Mouse (Mus musculus) midbrain, embryonic 12.5 days (tissue): ENCODE data around the gene Plekhg5. TPM values are rescaled to one million over a fixed set of nuclear protein-coding genes. Genes with fewer than 3 reads are reported as not detected.
A peak's percentile ranks its signal among the peaks of the same experiment; 100 is the strongest.

Experiments used
- ATAC-seq: fragments of 200-750 bp; cut with Nextera tagmentation; 2 replicates; pipeline ENCODE4 v1.8.0; 2017; ENCODE audit warnings: low read depth, moderate TSS enrichment, moderate library complexity; ENCODE audit not compliant: low FRiP score
- H3K27ac ChIP-seq: fragments of 300-500 bp; sonication (generic); replicated peaks from 2 replicates; pipeline ENCODE4 v1.5.1; 2016; ENCODE audit warnings: mild to moderate bottlenecking
- H3K27me3 ChIP-seq: fragments of 300-500 bp; sonication (generic); 2 replicates; pipeline ENCODE4 v1.6.1; 2016; ENCODE audit warnings: mild to moderate bottlenecking
- H3K36me3 ChIP-seq: fragments of 300-500 bp; sonication (generic); 2 replicates; pipeline ENCODE4 v1.6.1; 2016
- H3K4me1 ChIP-seq: fragments of 300-500 bp; sonication (generic); 2 replicates; pipeline ENCODE4 v1.6.1; 2016
- H3K4me2 ChIP-seq: fragments of 300-500 bp; sonication (generic); replicated peaks from 2 replicates; pipeline ENCODE4 v1.6.1; 2016; ENCODE audit warnings: mild to moderate bottlenecking, moderate library complexity
- H3K4me3 ChIP-seq: fragments of 300-500 bp; sonication (generic); 2 replicates; pipeline ENCODE4 v1.5.1; 2016; ENCODE audit warnings: mild to moderate bottlenecking
- H3K9ac ChIP-seq: fragments of 300-500 bp; sonication (generic); replicated peaks from 2 replicates; pipeline ENCODE4 v1.6.1; 2016; ENCODE audit warnings: mild to moderate bottlenecking, moderate library complexity
- H3K9me3 ChIP-seq: fragments of 300-500 bp; sonication (generic); 2 replicates; pipeline ENCODE4 v1.6.1; 2016; ENCODE audit warnings: mild to moderate bottlenecking
- WGBS: fragments of 180-500 bp; shearing (Covaris S2); methylation state at CpG from one replicate; pipeline ENCODE4 v1.1.7; 2016; 5-methylcytosine and 5-hydroxymethylcytosine counted together
- polyA plus RNA-seq: library from polyadenylated mRNA; unstranded; fragments of >200 nt; fragmentation: Nextera tagmentation; extraction: Ambion mirVana; gene quantifications from 2 replicates; pipeline ENCODE4 v1.2.1, GENCODE M21; 2016

Gene Plekhg5
- polyA plus RNA-seq, 1 experiment from 2014 or later, result 9.4 TPM

DNA sequence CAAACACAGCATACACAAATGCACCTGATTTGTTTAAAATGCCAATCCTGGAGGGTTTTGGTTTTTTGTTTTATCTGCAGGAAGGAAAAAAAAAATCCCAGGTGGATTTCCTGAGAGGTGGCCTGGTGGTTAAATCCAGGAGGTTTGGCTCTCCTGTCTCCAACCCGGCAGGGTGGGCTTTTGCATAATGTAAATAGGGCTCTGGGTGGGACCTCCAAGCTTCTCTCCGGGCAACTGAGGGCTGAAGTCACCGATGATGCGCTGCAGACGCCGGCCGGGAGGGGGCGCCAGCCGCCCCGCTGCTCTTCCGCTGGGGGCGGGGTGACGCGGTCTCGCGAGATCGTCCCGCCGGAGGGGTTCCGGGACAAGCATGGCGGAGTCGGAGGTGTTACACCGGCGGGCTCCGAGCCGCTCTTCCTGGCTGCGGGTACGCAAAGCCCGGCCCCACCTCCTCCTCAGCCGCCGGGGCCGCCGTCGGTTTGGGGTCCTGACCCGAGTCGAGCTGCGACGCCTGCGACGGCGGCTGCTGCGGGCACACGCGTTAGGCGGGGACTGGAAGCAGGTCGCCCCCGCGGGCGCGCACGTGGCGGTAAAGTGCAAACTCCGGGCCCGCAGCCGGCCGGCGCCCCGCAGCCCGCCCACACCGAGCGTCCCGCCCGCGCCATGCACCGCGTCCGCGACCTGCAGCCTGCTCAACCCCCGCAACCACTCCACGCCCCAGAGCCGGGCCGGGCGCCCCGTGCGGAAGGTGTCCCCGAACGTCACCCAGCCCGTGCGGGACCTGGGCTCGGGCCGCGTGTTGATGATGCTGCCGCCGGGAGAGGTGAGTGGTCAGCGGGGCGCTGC is 33.1 kb upstream of the Plekhg5 start, which contains the start of gene Nol9:
Nol9 (plus strand) TSS at position 337 of the 846 bp plus-strand sequence.
- no peaks in the 10 kb centered on the region for H3K27me3 ChIP-seq
- peak; percentile 92 for ATAC-seq
- peak within 1 kb of the TSS; percentile 30; the same call in 1 of the 2 replicates for H3K27ac ChIP-seq
- H3K4me3 ChIP-seq, result peak within 1 kb of the TSS; percentile 100
- peak within 1 kb of the TSS; percentile 95 for H3K9ac ChIP-seq
- peak within 1 kb of the TSS; percentile 87 for H3K4me2 ChIP-seq
- under 1% methylated on average over 75 of the region's 86 CpGs for WGBS
- H3K36me3 ChIP-seq, result peaks cover 33% of the 10 kb centered on the region
- peaks cover 11% of the 10 kb centered on the region for H3K4me1 ChIP-seq
- no peaks in the 10 kb centered on the region for H3K9me3 ChIP-seq

- H3K36me3 ChIP-seq, result peaks cover 40% of the 10 kb centered on the region
- no peak overlapping the region for H3K27ac ChIP-seq
- H3K27me3 ChIP-seq, result no peaks in the 10 kb centered on the region
- WGBS, result 5% methylated on average over 25 of the region's 25 CpGs
- peak; percentile 8; the same call in 1 of the 2 replicates for ATAC-seq
- H3K4me2 ChIP-seq, result peak overlapping the region; percentile 87
- peak overlapping the region; percentile 95 for H3K9ac ChIP-seq
- H3K9me3 ChIP-seq, result no peaks in the 10 kb centered on the region
- H3K4me1 ChIP-seq, result peaks cover 11% of the 10 kb centered on the region
- peak overlapping the region; percentile 100 for H3K4me3 ChIP-seq
These were observed 32.4 kb upstream of the Plekhg5 start for GRCm38 (mm10) chr4:152039831-152040310.

DNA sequence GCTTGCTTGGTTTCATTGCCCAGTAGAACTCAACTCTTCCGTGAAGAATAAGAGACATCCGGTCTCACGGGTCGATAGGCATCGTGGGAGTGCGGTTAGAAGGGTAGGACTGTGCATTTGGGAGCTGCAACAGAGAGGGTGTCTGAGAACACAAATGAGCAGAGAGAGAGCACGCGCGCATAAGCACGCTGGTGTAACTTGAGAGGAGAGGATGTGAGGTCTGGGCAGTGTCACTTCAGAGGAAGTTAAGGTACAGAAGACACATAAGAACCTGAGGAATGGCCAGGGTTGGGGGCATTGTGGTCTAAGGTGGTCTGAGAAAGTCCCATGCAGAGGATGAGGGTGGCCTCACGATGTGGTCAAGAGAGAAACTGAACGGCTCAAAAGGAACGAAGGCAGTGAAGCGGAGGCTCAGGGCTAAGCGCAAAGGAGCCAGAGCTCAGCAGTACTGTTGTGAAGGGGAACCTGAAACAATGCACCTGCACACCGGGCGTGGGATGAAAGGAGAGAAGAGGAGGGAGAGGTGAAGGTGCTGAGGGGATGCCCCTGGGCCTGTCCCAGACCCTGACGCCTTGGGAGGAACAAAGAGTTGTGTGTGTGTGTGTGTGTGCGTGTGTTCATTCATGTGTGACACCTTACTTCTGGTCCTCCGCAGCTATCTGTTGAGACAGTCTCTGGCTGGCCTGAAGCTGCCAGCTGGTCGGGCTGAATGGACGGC is 30.2 kb upstream of the Plekhg5 start:
- Histone ChIP-seq H3K4me1 (peaks cover 11% of the 10 kb centered on the region), H3K27ac (no peak overlapping the region), H3K9me3 (no peaks in the 10 kb centered on the region), H3K4me2 (no peak overlapping the region), H3K4me3 (no peak overlapping the region), H3K27me3 (no peaks in the 10 kb centered on the region), H3K36me3 (peaks cover 60% of the 10 kb centered on the region), H3K9ac (no peak overlapping the region)
- WGBS, result 96% methylated on average over 22 of the region's 22 CpGs
- ATAC-seq, result no peak

GRCm38 (mm10) chr4:152043171-152043570 is 29.1 kb upstream of the Plekhg5 start:
- Histone ChIP-seq H3K27me3 (no peaks in the 10 kb centered on the region), H3K4me2 (no peak overlapping the region), H3K9me3 (no peaks in the 10 kb centered on the region), H3K27ac (no peak overlapping the region), H3K36me3 (peaks cover 71% of the 10 kb centered on the region), H3K4me1 (peaks cover 11% of the 10 kb centered on the region), H3K4me3 (no peak overlapping the region), H3K9ac (no peak overlapping the region)
- WGBS, result 87% methylated on average over 3 of the region's 3 CpGs
- no peak for ATAC-seq

GRCm38 (mm10) chr4:152044609-152045008 is 27.7 kb upstream of the Plekhg5 start:
- peaks cover 82% of the 10 kb centered on the region for H3K36me3 ChIP-seq
- H3K9me3 ChIP-seq, result no peaks in the 10 kb centered on the region
- H3K4me2 ChIP-seq, result no peak overlapping the region
- no peak overlapping the region for H3K4me3 ChIP-seq
- H3K9ac ChIP-seq, result 0 out of 2 replicates have a peak overlapping the region, but pooled peaks have one; percentile 11
- H3K27me3 ChIP-seq, result no peaks in the 10 kb centered on the region
- ATAC-seq, result no peak
- H3K27ac ChIP-seq, result no peak overlapping the region
- WGBS, result 85% methylated on average over 6 of the region's 6 CpGs
- peaks cover 11% of the 10 kb centered on the region for H3K4me1 ChIP-seq

DNA sequence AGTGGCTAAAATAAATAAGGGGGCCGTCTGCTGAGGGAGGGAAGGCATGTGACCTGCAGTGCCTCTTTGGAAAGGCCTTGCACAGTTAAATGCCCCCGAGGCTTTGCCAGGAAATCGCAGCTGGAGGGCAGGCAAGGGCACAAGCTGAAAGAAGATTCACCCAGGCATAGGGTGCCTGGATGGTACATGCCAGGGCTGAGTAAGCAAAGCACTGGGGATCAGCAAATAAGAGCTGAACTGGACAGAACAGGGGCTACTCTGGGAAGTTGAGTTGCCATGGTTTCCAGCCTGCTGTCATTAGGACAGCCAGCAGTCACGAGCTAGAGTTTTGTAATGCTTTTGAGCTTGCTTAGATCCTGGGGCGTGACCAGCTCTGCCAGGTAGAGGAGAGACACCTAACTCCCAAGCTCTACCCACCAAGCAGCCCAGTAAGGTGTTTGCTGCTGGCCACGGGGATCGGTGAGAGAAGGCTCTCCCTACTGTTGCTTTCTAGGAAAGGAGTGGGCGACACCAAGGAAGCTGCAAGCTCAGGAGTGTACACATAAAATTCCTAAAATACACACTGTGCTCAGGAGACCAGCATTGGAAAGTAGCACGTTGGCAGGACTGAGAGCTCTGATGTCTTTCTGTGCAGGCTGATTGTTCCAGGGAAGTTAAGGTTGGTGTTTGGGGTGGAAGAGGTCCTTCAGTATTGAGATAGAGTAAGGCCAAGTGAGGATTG is 9.7 kb upstream of the Plekhg5 start:
- H3K4me1 ChIP-seq, result no peaks in the 10 kb centered on the region
- no peak overlapping the region for H3K27ac ChIP-seq
- peaks cover 33% of the 10 kb centered on the region for H3K36me3 ChIP-seq
- ATAC-seq, result no peak
- WGBS, result 78% methylated on average over 9 of the region's 9 CpGs
- no peaks in the 10 kb centered on the region for H3K9me3 ChIP-seq
- H3K27me3 ChIP-seq, result no peaks in the 10 kb centered on the region
- no peak overlapping the region for H3K4me3 ChIP-seq
- H3K4me2 ChIP-seq, result no peak overlapping the region
- no peak overlapping the region for H3K9ac ChIP-seq

DNA sequence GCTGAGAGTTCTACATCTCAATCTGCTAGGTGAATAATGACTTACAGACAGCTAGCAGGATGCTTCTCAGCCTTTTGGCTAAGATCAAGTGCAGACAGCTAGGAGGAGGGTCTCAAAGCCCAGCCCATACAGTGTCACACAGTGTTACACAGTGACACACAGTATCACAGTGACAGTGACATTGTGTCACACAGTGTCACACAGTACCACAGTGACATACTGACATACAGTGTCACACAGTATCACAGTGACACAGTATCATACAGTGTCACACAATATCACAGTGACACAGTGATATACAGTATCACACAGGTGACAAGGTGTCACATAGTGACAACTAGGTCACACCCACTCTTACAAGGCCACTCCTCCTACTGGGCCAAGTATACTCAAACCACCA is 5.0 kb upstream of the Plekhg5 start:
- H3K27me3 ChIP-seq, result no peaks in the 10 kb centered on the region
- H3K27ac ChIP-seq, result no peak overlapping the region
- H3K9me3 ChIP-seq, result no peaks in the 10 kb centered on the region
- H3K4me2 ChIP-seq, result no peak overlapping the region
- no peak overlapping the region for H3K4me3 ChIP-seq
- H3K36me3 ChIP-seq, result peaks cover 2% of the 10 kb centered on the region; the same call in 1 of the 2 replicates
- no peak for ATAC-seq
- H3K4me1 ChIP-seq, result peaks cover 1% of the 10 kb centered on the region
- H3K9ac ChIP-seq, result no peak overlapping the region

GRCm38 (mm10) chr4:152068166-152068724 is 4.1 kb upstream of the Plekhg5 start:
- Histone ChIP-seq H3K27ac (no peak overlapping the region), H3K36me3 (no peaks in the 10 kb centered on the region), H3K4me1 (peaks cover 7% of the 10 kb centered on the region), H3K27me3 (no peaks in the 10 kb centered on the region), H3K4me2 (no peak overlapping the region), H3K9me3 (no peaks in the 10 kb centered on the region), H3K4me3 (no peak overlapping the region), H3K9ac (no peak overlapping the region)
- 70% methylated on average over 6 of the region's 6 CpGs for WGBS
- ATAC-seq, result no peak

DNA sequence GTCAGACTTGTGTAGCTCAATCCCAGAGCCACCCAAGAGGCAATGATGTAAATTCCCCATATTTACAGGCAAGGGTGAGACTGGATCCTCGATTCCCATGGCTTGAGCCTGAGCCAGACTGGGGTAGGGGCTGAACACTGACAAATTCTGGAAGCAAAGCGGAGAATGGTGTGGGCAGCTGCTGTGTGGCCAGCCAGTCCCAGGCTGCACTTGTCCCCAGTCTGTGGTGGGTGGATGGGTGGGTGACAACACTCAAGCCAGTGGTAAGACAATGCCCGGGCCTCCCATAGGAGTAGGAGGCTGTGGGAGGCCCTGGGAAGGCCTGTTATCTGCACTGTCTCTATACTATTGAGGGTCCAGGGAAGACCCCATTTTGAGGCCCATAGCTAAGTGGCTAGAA is 3.1 kb upstream of the Plekhg5 start:
- no peaks in the 10 kb centered on the region for H3K27me3 ChIP-seq
- H3K9me3 ChIP-seq, result no peaks in the 10 kb centered on the region
- no peak overlapping the region for H3K9ac ChIP-seq
- no peak overlapping the region for H3K4me2 ChIP-seq
- no peak overlapping the region for H3K4me3 ChIP-seq
- H3K4me1 ChIP-seq, result peaks cover 7% of the 10 kb centered on the region
- no peak overlapping the region for H3K27ac ChIP-seq
- H3K36me3 ChIP-seq, result no peaks in the 10 kb centered on the region
- no peak for ATAC-seq
- 87% methylated on average over 3 of the region's 3 CpGs for WGBS

DNA sequence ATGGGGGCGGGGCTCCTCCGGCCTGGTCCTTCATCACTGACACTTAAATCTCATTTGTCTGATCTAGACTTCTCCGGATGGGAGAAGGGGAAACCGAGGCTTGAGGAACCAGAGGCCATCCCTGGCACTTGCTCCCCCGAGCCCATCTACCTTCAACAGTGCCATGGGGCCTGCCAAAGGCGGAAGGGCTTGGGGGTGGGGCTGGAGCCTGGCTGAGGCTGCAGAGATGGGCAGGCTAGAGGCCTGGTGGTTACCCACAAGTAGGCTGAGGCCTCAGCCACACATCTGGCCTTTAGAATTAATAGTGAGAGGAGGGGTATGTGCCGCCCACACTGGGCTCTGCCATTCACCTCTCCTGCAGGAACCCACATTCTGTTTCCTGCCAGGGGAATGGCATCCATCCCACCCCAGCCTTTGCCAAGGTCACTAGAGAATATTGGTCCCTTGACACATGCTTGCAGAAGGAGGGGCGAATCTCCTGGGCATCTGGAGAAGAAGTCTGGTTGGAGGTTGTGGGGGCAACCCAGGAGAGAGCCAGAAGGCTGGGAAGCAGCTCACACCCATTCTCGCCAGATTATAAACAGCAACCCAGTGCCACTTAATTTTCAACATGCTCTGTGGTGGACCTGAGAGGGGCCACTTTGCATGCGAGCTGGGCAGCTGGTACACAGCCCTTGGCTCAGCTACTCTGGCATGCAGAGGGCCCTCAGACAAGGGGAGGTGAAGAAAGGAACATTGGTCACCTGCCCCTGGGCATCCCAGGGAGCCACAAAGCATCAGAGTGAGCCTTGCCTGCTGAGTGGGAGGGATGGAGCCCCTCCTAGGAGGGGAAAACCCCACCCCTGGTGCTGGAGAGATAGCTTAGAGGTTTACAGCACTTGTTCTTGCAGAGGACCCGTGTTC is 1.6 kb upstream of the Plekhg5 start:
- Histone ChIP-seq H3K27ac (no peak overlapping the region), H3K9me3 (no peaks in the 10 kb centered on the region), H3K27me3 (no peaks in the 10 kb centered on the region), H3K4me3 (no peak overlapping the region), H3K9ac (no peak overlapping the region), H3K4me2 (no peak overlapping the region), H3K4me1 (peaks cover 7% of the 10 kb centered on the region), H3K36me3 (no peaks in the 10 kb centered on the region)
- ATAC-seq, result no peak
- 81% methylated on average over 11 of the region's 11 CpGs for WGBS

DNA sequence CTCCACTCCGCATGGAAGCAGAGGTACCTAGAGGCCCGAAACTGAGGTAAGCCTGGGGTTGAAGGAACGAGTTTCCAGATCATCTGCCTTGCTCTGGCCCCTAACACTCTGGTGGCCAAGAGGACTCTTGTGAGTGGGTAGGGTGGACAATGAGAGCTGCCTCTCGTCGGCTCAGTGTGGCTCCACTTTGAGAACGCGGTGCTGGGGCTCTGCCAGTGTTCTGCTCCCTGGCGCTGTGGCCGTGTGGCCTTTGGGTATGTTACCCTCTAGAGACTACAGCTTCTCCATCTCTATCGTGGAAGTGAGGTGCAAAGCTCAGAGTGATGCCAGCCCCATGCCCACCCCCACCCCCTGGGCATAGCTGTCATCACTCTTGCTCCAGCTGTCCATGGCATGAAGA is 357 bp downstream of the Plekhg5 start:
- WGBS, result 63% methylated on average over 10 of the region's 10 CpGs
- Histone ChIP-seq H3K27me3 (no peaks in the 10 kb centered on the region), H3K27ac (no peak overlapping the region), H3K4me3 (no peak overlapping the region), H3K9me3 (no peaks in the 10 kb centered on the region), H3K36me3 (no peaks in the 10 kb centered on the region), H3K4me1 (peaks cover 7% of the 10 kb centered on the region), H3K9ac (no peak overlapping the region), H3K4me2 (no peak overlapping the region)
- ATAC-seq, result no peak
